Mouse (Mus musculus) layer of hippocampus, postnatal 10 days (tissue): ENCODE measurements at regions not wholly inside any gene's neighbourhood (a gene's known extent, or its start where the extent isn't known, plus 50 kb on each side); places are given as distances from the start of the nearest gene placed in this dataset.

Experiments
- DNase-seq, 2 experiments: peaks; one replicate each; pipeline ENCODE4 v3.0.0; 2021; ENCODE audit warnings: low spot score in 2 of 2

GRCm38 (mm10) chr5:149338016-149338696, 73.4 kb upstream of the Medag start:
- peak; percentile 69 to 78 for DNase-seq

GRCm38 (mm10) chr5:149338697-149339078, 72.9 kb upstream of the Medag start:
- no peak for DNase-seq

DNA sequence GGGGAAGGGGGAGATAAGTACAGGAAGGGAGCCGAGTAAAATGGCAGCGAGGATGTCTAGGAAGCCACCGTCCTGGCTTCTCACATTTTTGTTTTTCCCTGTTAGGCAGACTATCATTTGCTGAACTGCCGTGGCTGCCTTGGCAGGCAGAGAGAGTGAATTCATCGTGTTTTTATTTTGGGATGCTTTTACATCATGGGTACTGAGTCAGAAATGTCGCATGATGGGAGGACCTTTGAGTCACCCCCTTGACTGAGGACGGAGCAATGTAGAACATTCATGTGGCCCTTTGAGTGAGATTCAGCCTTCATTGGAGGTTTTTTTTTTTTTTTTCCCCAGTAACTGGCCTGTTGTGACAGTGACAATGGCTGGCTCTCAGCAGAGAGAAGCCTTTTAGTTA, 71.2 kb upstream of the Medag start:
- DNase-seq: no peak

- no peak for DNase-seq
These were observed 70.1 kb upstream of the Medag start for GRCm38 (mm10) chr5:149341461-149341860.

DNA sequence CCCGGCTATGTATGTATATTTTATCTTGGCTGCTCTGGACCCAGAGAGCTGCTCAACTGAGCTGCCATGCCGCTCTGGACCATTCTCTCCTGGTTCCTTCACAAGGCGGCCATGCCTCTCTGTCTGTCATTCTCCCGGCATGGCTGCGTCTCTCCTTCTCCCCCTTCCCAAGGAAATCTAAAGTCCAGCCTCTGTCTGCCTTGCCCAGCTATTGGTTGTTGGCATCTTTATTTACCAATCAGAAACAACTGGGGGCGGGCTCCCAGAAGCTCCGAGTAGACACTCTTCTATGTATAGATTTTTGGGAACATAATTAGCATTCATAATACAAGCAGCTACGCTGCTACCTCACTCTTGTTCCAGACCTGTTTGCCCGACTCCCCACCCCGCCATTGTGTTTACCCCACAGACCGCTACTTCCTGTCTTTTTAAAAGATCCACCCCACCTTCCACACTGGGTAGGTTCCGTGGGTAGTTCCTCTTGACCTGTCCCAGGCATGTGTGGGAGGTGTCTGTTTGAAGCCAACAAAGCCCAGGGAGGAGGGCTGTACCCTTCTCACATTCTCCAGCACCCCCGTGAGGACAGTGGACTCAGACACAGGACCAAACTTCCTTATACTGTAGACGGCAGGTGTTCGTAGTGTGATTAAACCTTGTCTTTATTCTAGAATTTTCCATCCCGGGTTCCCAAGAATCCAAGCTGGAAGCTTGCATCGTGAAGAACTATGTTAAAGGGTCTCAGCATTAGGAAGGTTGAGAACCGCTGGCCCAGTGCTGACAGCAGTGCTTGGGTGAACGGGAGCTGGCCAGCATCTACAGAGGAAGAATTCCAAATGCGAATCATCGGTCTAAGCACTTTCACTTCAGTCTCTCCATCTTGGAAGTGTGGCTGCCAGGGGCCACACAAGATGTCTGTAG, 67.7 kb upstream of the Medag start:
- no peak for DNase-seq

GRCm38 (mm10) chr5:149344528-149344855, 67.1 kb upstream of the Medag start:
- DNase-seq: no peak

DNA sequence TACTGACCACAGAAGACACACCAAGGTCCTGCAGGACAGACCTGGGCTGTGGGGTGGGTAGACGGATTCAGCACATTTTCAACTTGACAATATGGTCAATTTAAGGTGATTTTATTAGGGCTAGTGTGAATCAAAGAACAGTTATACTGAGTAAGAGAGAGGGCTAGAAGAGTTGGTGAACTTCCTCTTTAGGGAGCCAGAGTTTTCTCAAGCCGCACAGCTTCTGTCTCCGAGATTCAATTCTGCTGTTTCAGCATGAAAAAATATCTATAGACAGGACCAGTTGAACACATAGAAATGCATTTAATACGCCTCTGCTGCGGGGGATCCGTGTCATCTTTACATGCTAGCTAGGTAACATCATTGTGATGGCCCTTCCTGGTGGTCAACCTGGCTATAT, 66.4 kb upstream of the Medag start:
- DNase-seq: no peak

DNA sequence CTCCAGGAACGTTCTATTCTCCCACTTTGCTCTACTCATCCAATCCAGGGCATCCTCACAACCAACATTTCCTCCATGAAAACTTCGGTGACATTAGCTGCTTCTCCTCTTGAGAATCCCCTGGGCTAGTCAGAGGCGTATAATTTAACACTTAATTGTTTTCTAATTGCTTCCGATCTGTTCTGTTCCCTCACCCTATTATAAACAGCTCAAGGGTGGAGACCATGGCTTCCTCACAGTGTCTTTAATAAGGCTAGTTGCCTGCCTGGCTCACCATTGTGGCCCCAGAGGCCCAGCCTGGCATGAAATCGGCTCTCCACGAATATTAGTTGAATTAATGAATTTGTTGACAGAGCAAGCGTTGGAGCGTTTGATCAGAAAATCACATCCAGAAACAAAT, 61.9 kb upstream of the Medag start:
- DNase-seq: no peak

DNA sequence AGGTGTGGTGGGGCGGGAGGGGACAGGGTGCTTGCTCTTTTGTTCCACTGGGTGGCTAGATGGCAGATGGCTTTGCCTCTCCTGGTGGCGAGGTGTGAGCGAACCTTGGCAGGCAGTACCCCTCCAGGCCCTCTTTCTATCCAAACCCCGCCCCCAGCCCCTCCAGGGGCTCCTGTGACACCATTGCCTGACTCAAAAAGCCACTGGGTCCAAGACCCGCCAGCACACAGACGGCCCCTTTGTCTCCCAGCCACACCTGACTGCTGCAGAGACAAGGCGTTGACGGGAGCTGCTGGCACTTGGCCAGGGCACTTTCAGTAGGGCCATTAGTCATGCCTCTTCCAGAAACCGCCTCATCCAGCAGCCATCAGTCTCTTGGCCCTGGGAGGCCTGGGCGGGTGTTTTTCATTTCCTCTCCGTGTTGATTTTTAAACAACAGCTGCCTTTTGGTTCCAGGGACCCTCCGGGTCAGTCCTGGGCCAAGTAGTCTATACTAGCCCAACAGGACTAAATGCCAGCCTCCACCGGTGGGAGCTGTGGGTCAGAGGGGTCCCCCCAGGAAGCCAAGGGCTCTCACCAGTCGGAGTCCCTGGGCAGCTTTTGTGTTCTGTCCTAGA, 58.4 kb upstream of the Medag start:
- DNase-seq: peak in 1 of 2 experiments; percentile 40

- no peak for DNase-seq
These were observed 57.0 kb upstream of the Medag start for GRCm38 (mm10) chr5:149354448-149355115.

GRCm38 (mm10) chr5:149355131-149355530, 56.4 kb upstream of the Medag start:
- no peak for DNase-seq

GRCm38 (mm10) chr5:149356970-149357369, 54.6 kb upstream of the Medag start:
- no peak for DNase-seq
